In the genomic region with DNA sequence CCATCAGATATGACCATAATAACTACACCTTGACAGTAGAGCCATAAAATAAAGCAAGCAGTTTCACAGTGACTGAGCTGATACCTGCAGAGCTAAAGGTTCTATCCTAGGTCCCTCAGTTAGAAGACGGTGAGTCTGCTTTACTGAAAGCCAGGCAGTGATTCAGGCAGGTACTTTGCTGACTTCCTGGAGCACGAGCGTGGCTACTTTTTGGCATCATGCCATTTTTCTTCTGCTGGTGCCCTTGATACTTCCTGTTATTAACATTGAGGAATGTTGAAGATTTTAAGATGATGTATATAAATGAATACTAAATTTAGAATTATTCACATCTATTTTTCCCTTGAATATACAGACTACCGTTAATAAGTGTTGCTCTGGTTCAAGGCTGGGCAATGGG, we compare ENCODE assay signal across 26 mouse cellular contexts. TPM values are rescaled to one million over a fixed set of nuclear protein-coding genes. Genes with fewer than 3 reads are reported as not detected.
DNase-seq lines count a peak whose midpoint lies in the region; ATAC-seq lines count a peak whose summit lies in the region.
"Had no signal": no experiment of that assay in that cellular context is flagged by ENCODE, and none has a peak within 500 bp of the region (broad histone marks: within the 10 kb centered on the region; RNA-seq: fewer than 3 reads in every experiment).

No protein-coding gene starts in this region.

- no peak for ATAC-seq in embryonic facial prominence, embryonic 11.5 days (replicated peaks; ENCODE audit: insufficient number of reproducible peaks, low FRiP score, low TSS enrichment, low read depth)
- ATAC-seq in kidney, embryonic 16.5 days (ENCODE audit: low FRiP score, low TSS enrichment), result no peak
- ATAC-seq in intestine, embryonic 16.5 days, result peak; percentile 48; the same call in 1 of the 2 replicates
- ATAC-seq: forebrain, embryonic 13.5 days; midbrain, embryonic 16.5 days had no signal

- H3K9me3 ChIP-seq in embryonic facial prominence, embryonic 11.5 days (replicated peaks; ENCODE audit: control insufficient read depth, low read length), result no peaks in the 10 kb centered on the region
- no peaks in the 10 kb centered on the region for H3K9me3 ChIP-seq in embryonic facial prominence, embryonic 10.5 days
- H3K9me3 ChIP-seq in kidney, embryonic 16.5 days (ENCODE audit: low read length), result no peaks in the 10 kb centered on the region
- H3K9me3 ChIP-seq in intestine, embryonic 16.5 days (ENCODE audit: control insufficient read depth, low read length), result no peaks in the 10 kb centered on the region
- H3K9me3 ChIP-seq: forebrain, embryonic 13.5 days; hindbrain, embryonic 13.5 days; limb, embryonic 13.5 days had no signal

- H3K4me1 ChIP-seq in embryonic facial prominence, embryonic 11.5 days (ENCODE audit: control insufficient read depth, insufficient read depth, low read length), result no peaks in the 10 kb centered on the region
- H3K4me1 ChIP-seq in embryonic facial prominence, embryonic 10.5 days, result no peaks in the 10 kb centered on the region; the same call in 1 of the 2 replicates
- no peaks in the 10 kb centered on the region for H3K4me1 ChIP-seq in kidney, embryonic 16.5 days (ENCODE audit: insufficient read depth, low read length)
- no peaks in the 10 kb centered on the region for H3K4me1 ChIP-seq in intestine, embryonic 16.5 days (ENCODE audit: control insufficient read depth, insufficient read depth, low read length)
- H3K4me1 ChIP-seq: forebrain, embryonic 13.5 days; hindbrain, embryonic 13.5 days had no signal

- H3K9ac ChIP-seq in embryonic facial prominence, embryonic 11.5 days (replicated peaks; ENCODE audit: low read length), result no peak overlapping the region
- no peak overlapping the region for H3K9ac ChIP-seq in kidney, embryonic 16.5 days (replicated peaks; ENCODE audit: low read length)
- H3K9ac ChIP-seq in intestine, embryonic 16.5 days (ENCODE audit: low read depth, low read length), result no peak overlapping the region
- H3K9ac ChIP-seq: forebrain, embryonic 13.5 days; hindbrain, embryonic 13.5 days; limb, embryonic 13.5 days had no signal

- H3K27ac ChIP-seq in embryonic facial prominence, embryonic 11.5 days (replicated peaks; ENCODE audit: low read depth, low read length), result no peak overlapping the region
- H3K27ac ChIP-seq in embryonic facial prominence, embryonic 10.5 days (replicated peaks), result no peak overlapping the region
- H3K27ac ChIP-seq in kidney, embryonic 16.5 days (ENCODE audit: low read length), result no peak overlapping the region
- H3K27ac ChIP-seq in intestine, embryonic 16.5 days (ENCODE audit: low read length), result no peak overlapping the region
- H3K27ac ChIP-seq: forebrain, embryonic 13.5 days; hindbrain, embryonic 13.5 days; layer of hippocampus, adult 2 months had no signal

- 66% methylated on average over 4 of the region's 4 CpGs for WGBS in embryonic facial prominence, embryonic 11.5 days
- 84% methylated on average over 4 of the region's 4 CpGs for WGBS in embryonic facial prominence, embryonic 10.5 days
- 64% methylated on average over 4 of the region's 4 CpGs for WGBS in kidney, embryonic 16.5 days
- WGBS in intestine, embryonic 16.5 days, result 33% methylated on average over 4 of the region's 4 CpGs

- DNase-seq in embryonic facial prominence, embryonic 11.5 days (ENCODE audit: low spot score), result peak; percentile 12
- DNase-seq in embryonic facial prominence, embryonic 10.5 days (ENCODE audit: low spot score), result no peak
- DNase-seq in kidney, postnatal 14 days, result peak; percentile 27
- DNase-seq in 416B (ENCODE audit: low read depth), result peak; percentile 25
- DNase-seq in embryo, embryonic 11 days, result no peak
- no peak for DNase-seq in embryo, embryonic 10.5 days (ENCODE audit: low spot score)
- DNase-seq: adrenal gland, adult 8-10 months; cerebellum, adult 11 months; cerebellum, adult 9-11 months; gastrocnemius, postnatal 25 days; heart, adult 18-20 months; heart, postnatal 4 days; kidney, adult 8-10 months; right cerebral cortex, adult 18-20 months; spleen, adult 18-20 months; thymus, postnatal 4 days had no signal

- H3K4me2 ChIP-seq in embryonic facial prominence, embryonic 11.5 days (ENCODE audit: low read depth, low read length), result no peak overlapping the region
- H3K4me2 ChIP-seq in kidney, embryonic 16.5 days (replicated peaks; ENCODE audit: low read depth, low read length), result no peak overlapping the region
- no peak overlapping the region for H3K4me2 ChIP-seq in intestine, embryonic 16.5 days (ENCODE audit: low read depth, low read length)
- H3K4me2 ChIP-seq: forebrain, embryonic 13.5 days; heart, embryonic 11.5 days; hindbrain, embryonic 13.5 days; liver, embryonic 11.5 days; midbrain, embryonic 11.5 days had no signal

- H3K4me3 ChIP-seq in embryonic facial prominence, embryonic 11.5 days (ENCODE audit: low read depth, low read length), result no peak overlapping the region
- H3K4me3 ChIP-seq in embryonic facial prominence, embryonic 10.5 days, result no peak overlapping the region
- H3K4me3 ChIP-seq in kidney, embryonic 16.5 days (ENCODE audit: low read length), result no peak overlapping the region
- no peak overlapping the region for H3K4me3 ChIP-seq in intestine, embryonic 16.5 days (ENCODE audit: low read length)
- H3K4me3 ChIP-seq: forebrain, embryonic 13.5 days; hindbrain, embryonic 13.5 days; layer of hippocampus, adult 2 months; limb, embryonic 13.5 days had no signal

- H3K36me3 ChIP-seq in embryonic facial prominence, embryonic 11.5 days (replicated peaks; ENCODE audit: control insufficient read depth, insufficient read depth, low read depth, low read length), result no peaks in the 10 kb centered on the region
- H3K36me3 ChIP-seq in embryonic facial prominence, embryonic 10.5 days (replicated peaks), result no peaks in the 10 kb centered on the region
- H3K36me3 ChIP-seq in kidney, embryonic 16.5 days (ENCODE audit: insufficient read depth, low read length), result no peaks in the 10 kb centered on the region
- H3K36me3 ChIP-seq in intestine, embryonic 16.5 days (ENCODE audit: control insufficient read depth, insufficient read depth, low read length), result no peaks in the 10 kb centered on the region
- H3K36me3 ChIP-seq: hindbrain, embryonic 13.5 days; limb, embryonic 13.5 days had no signal

- H3K27me3 ChIP-seq in embryonic facial prominence, embryonic 11.5 days (ENCODE audit: control insufficient read depth, insufficient read depth, low read length), result no peaks in the 10 kb centered on the region
- no peaks in the 10 kb centered on the region for H3K27me3 ChIP-seq in embryonic facial prominence, embryonic 10.5 days (replicated peaks; ENCODE audit: low read depth, poor library complexity, severe bottlenecking)
- H3K27me3 ChIP-seq in kidney, embryonic 16.5 days (ENCODE audit: insufficient read depth, low read length), result no peaks in the 10 kb centered on the region
- no peaks in the 10 kb centered on the region for H3K27me3 ChIP-seq in intestine, embryonic 16.5 days (replicated peaks; ENCODE audit: control insufficient read depth, insufficient read depth, low read length)
- H3K27me3 ChIP-seq: forebrain, embryonic 13.5 days; hindbrain, embryonic 13.5 days; limb, embryonic 13.5 days had no signal

RNA-seq across cellular contexts. Expression of a gene that starts 20.9 kb away (rescaled TPM):
- 24.8 and 24.9 TPM in 2 replicates for polyA plus RNA-seq in embryonic facial prominence, embryonic 11.5 days (2014; fragmentation: Nextera tagmentation; extraction: Ambion mirVana)
- polyA plus RNA-seq in embryonic facial prominence, embryonic 10.5 days (2016; fragmentation: Nextera tagmentation; extraction: Ambion mirVana), result 21.6 and 25.8 TPM in 2 replicates
- polyA plus RNA-seq in kidney, embryonic 16.5 days (2015; fragmentation: Nextera tagmentation; extraction: Ambion mirVana), result 33.2 and 33.7 TPM in 2 replicates
- polyA plus RNA-seq in intestine, embryonic 16.5 days (2015; fragmentation: Nextera tagmentation; extraction: Ambion mirVana), result 45.6 and 49.3 TPM in 2 replicates

RNA-seq across cellular contexts. Expression of a gene that starts 28.4 kb away (rescaled TPM):
- polyA plus RNA-seq in embryonic facial prominence, embryonic 11.5 days (2014; fragmentation: Nextera tagmentation; extraction: Ambion mirVana), result 54.1 and 59.3 TPM in 2 replicates
- 53.9 and 54.0 TPM in 2 replicates for polyA plus RNA-seq in embryonic facial prominence, embryonic 10.5 days (2016; fragmentation: Nextera tagmentation; extraction: Ambion mirVana)
- polyA plus RNA-seq in kidney, embryonic 16.5 days (2015; fragmentation: Nextera tagmentation; extraction: Ambion mirVana), result 54.7 and 57.4 TPM in 2 replicates
- polyA plus RNA-seq in intestine, embryonic 16.5 days (2015; fragmentation: Nextera tagmentation; extraction: Ambion mirVana), result 39.0 and 42.6 TPM in 2 replicates

Comparison
In these comparisons a context has a peak if more than half of its experiments do, and no peak if none do; other contexts are left out.
1. DNase-seq: peak in embryonic facial prominence, embryonic 11.5 days (single experiment), kidney, postnatal 14 days (single experiment) and 416B (single experiment); none in embryonic facial prominence, embryonic 10.5 days (single experiment), embryo, embryonic 11 days (single experiment) and embryo, embryonic 10.5 days (single experiment).